Mouse (Mus musculus): ENCODE measurements around the gene Nosip.

Nosip gene

DNA sequence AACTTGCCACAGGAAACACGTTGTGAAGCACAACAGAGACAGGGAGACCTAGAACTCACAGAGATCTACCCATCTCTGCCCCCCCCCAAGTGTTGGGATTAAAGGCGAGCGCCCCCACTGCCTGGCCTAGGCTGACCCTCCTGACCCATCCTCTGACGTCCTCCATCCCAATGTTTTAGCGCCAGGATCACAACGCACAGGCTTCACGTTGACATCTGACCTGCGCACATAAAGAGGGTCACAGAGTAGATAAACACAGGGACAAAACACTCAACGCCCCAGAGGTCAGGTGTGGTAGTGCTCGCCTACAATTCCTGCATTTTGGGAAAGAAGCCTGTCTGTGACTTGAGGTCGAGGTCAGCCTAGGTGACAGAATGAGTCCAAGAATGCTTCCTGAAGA, 25.5 kb upstream of the Nosip start:
- no peak for DNase-seq (ENCODE audit: low spot score)

DNA sequence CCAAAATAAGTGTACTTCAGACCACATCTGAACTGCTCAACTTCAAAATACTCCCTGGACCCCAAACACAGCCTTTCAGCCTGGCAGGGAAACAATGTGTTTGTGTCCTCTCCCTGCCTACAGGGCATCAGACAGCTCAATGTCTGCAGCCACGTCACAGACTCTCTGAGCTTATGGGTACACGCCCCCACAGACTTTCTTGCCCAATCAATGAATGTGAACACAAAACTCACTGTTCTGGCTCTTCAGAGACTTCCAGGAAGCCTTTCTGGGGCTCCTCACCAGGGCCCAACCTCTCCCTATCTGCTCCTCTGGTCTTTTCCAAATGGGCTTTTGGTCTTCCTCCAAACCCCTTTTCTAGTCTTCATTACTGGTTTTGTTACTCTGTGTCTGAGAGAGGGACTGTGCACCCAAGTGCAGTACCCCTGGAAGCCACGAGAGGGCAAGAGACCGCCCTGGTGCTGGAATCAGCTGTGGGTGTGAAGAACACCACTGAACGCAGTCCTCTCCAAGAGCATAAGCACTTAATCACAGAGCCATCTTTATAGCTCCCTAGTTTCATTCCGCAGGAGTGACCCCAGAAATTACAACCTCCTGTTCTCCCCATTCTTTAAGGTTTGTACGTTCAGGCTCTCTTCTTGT, 24.4 kb upstream of the Nosip start:
- DNase-seq (ENCODE audit: low spot score) = peak; percentile 83

DNA sequence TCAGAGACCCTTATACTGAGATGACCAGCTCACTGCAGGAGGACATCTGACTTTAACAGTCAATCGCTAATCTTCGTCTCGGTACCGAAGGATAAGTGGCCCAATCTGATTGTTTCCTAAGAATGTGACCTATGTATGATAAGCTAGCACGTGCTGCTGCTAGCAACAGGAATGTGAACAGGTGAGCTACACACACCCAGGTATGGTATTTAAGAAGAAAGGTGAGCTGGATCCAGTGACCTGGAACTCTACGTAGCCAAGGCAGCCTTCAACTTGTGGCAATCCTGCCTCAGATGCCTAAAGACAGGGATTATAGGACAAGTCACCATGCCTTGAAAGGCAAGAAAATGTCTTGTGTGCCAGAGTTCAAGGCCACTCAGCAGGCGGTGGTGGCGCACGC, 23.8 kb upstream of the Nosip start:
- DNase-seq (ENCODE audit: low spot score) = no peak

DNA sequence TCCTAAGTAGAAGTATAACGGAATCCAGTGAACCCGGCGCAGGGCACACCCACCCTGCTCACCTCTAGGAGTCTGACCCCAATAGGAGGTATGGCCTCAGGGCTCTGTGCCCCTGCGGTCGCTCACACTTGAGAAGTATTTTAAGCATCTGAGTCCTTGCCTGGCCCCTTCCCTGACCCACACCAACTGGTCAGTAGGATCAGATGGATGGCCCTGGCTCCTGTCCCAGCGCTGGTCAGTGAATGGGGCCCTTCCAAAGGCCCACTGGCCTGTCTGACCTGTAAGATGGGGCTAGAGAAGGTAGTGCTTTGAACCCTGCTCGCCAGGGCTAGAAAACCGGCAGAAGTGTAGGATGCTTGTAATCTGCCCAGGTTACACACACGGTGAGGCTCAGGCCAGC, 21.4 kb upstream of the Nosip start:
- DNase-seq (ENCODE audit: low spot score) = no peak

DNA sequence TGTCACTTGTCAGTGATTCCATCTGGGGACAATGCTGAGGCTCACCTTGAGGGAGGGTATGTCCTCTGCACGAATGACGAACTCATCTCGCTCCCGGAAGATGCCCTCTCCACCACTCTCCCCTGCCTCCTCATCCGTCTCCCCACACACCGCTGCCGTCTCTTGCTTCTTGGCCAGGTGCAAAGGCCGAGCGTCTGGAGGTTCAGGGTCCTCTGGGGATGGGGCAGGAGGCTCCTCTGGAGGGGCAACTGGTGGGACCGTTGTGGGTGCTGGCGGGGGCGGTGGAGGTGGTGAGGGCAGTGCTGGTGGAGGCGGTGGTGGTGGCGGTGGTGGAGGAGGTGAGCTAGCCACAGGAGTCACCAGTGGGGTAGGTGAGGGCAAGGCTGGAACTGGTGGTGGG, 18.9 kb upstream of the Nosip start:
- DNase-seq (ENCODE audit: low spot score) = no peak

DNA sequence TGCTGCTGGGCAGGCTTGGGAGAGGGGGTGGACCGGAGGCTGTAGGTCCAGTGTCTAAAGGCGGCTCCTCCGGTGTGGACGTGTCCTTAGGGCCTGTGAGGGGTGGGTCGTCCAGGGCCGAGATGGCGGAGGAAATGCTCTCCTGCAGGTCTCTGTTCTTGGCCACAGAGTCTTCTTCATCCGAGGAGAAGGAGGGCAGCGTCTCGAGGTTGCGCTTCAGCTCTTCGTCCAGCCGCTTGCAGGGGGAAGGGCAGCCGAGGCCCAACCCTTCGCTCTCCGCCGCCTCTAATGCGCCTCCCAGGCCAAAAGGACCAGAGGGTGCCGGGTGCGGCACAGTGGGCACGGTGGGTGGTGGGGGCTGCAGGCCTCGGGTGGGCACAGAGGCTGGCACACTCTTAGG, 16.5 kb upstream of the Nosip start:
- no peak for DNase-seq (ENCODE audit: low spot score)

DNA sequence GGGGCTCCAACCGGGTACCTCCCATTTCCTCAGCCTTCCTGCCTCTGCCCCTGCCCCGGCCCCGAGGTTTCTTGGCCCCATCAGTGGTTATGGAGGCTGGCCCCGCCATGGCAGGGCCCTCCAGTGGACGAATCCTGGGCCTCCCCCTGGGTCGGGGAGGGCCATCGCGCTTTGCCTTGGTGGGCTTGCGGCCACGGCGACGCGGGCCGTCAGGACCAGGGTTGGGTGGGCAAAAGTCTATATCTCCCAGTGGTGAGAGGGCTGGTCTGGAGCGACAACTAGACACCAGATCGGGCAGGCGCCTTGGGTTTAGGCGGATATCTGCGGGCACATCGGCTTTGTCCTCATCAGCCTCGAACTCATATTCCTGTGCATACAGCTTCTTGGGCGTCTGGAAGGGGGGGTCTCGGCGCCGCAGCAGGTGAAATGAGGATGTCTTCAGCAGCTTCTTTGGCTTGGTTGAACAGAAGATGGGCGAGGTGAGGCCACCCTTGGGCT, 15.3 kb upstream of the Nosip start:
- DNase-seq (ENCODE audit: low spot score) = no peak

DNA sequence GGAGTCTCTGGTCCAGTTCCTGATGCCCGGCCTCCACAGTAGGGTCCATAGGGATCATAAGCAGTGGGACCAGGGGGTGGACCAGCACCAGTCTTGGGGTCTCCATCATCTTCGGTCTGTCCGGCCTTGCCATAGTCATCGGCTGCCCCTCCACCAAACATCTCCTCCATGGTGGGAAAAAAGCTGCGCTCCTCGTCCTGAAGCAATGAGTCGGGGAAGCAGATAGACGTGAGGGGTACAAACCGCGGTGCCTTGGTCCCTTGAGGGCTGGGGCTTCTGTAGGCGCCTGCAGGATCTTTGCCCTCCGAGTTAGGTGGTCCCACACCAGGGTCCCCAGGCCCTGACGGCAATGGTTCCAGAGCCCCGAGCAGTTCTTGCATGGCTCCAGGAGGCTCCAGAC, 14.7 kb upstream of the Nosip start:
- no peak for DNase-seq (ENCODE audit: low spot score)

DNA sequence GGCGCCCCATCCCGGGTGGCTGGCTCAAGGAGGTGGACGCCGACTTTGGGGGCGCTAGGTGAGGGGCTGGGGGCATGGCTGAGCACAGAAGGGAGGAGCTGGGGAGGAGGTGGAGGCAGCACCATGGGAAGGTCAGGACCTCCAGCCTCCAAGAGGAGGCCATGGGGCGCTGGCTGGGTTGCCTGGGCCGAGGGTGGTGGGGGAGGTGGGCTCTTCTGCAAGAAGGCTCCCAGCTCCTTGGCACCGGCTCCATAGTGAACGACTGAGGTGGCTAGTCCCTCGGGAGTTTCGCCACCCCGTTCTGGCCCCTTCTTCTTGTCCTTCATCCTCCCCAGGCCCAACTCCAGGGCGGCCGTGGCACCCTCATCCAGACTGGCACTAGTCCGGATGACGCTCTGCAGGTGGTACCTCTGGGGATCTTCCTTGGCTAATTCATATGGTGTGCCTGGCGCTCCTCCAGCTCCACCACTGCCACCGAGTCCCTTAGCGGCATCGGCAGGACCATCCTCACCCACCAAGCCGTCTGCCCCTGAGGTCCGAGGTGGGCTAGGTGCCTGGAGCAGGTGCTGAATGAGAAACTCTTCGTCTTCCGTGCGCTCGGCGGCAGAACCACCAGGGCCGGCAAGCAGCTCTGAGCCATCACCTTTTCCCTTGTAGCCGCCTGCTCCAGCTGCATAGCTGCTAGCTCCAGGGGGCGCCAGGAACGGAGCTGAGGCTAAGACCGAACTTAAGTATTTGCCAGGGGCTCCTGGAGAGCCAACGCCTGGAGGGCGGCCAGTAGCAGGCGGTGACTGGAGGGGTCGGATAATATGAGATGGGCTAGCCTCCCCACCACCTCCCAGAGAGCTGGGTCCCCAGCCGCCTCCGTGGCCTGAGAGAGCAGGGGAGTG, 14.0 kb upstream of the Nosip start:
- DNase-seq (ENCODE audit: low spot score) = no peak

DNA sequence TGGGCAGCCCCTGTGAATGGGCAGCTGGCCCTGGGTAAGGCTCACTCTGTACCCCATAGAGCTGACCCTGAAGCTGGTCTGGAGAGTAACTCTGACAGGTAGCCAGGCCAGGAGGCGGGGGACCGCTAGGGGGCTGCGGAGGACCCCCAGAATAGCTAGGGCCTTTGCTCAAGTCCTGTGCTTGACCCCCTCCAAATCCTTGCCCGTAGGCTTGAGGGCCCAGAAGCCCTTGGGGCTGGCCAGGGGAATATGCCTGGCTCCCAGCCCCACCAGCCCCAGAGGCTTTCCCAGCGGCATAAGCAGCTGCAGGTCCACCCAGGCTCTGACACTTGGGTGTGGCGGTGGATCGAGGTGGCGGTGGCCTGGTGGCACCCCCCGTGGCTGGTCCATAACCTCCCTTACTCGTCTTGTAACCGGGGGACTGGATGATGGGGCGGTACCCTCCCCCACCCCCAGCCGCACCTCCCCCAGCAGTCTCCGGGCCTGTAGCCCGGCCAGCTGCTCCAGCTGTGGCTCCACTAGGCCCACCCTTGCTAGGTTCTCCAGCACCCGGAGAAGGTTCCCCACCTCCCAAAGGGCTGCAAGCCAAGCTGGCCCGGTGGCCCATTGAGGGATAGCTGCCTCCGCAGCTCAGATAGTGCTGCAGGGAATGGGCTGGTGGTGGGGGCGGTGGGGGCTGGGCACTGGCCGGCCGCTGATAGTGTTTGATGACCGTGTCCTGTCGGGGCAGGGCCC, 13.1 kb upstream of the Nosip start:
- no peak for DNase-seq (ENCODE audit: low spot score)

DNA sequence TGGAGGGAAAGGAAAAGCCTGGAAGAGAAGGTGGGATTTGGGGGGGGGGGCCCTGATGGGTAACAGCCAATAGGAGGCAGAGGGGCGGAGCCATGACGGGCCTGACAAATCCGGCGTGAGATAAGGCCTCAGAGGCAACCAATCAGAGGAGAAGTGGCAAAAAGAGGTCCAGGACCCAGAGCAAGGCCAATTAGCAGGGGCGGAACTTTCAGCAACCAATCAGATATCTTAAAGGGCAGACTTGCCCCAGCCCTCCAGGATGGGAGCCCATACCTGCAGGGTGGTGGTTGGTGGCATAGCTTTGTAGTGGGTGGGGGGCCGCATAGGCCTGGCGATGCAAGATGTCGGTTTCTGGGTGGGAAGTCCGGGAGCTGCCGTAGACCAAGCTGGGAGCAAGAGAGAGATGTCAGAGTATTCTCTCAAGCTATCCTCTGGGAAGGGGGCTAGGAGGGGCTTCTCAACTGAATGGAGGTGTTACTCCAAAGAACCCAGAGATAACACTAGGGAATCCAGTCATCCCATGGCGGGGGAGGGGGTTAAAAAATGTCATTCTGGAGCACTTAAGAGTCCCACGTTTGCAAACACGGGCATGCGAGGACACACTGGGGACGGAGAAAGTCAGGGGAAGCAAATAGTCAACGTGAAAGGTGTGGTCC, 11.2 kb upstream of the Nosip start:
- peak; percentile 89 for DNase-seq (ENCODE audit: low spot score)

DNA sequence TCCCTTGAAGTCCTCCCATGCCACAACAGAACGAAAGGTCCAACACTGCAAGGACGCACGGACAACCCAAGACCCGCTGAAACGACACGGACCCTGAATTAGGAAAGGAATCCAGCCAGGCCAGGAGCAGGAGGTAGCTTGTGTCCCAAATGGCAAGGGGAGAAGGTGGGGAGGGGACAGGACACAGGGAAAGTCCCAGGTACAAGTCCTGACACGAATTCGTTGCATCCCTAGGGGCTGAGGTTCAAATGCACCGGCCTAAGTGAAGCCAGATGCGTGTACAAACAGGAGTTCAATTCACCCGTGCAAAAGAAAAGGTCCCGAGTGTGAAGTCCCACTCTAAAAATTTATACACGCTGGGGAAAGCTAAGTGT, 10.6 kb upstream of the Nosip start:
- no peak for DNase-seq (ENCODE audit: low spot score)

DNA sequence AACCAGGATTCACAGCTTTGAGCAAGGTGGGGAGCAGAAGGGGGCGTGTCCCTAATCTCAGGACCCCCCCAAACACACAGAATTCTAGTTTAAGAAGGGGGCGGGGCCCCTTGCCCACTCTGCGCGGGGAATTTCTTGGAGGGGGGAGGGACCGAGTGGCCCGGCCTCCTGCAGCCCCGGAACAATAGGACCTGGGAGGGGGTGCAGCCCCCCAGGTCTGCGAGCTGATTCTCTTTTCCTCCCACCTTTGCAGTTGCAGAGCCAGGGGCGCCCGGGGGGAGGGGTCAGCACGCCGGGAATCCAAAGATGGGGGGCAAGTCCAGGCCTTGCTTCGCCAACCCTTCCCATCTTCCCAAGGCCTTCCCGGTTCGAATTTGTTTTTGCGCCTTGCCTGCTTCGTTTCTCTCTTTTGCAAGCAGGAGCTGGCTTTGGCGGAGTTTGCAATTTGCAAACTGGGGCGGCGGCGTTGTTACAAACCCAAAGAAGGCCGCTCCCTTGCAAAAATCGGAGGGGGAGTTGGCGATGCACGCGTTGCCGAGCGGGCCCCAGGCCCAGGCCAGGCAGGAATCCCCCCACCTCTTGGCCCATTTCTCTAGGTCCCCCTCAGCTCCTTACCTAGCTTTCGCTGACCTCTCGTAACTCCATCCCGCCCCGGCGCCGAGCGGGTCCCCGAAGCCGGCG, 9.9 kb upstream of the Nosip start:
- DNase-seq (ENCODE audit: low spot score) = peak; percentile 76

DNA sequence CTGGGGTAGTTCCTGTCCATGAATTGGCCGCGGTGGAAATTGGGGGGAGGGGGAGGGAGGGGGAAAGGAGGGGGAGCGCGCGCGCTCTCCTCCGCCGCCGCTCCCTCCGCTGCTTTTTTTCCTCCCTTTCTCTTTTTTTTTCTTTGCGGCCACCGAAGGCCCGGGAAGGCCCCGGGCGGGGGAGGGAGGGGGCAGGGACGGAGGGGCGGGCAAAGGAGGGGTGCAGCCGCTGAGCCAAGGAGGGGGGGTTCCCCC, 9.4 kb upstream of the Nosip start, which contains the start of gene Prr12:
TSS of gene Prr12 (minus strand) at position 20 of the 255 bp plus-strand sequence.
- DNase-seq (ENCODE audit: low spot score) = no peak

DNA sequence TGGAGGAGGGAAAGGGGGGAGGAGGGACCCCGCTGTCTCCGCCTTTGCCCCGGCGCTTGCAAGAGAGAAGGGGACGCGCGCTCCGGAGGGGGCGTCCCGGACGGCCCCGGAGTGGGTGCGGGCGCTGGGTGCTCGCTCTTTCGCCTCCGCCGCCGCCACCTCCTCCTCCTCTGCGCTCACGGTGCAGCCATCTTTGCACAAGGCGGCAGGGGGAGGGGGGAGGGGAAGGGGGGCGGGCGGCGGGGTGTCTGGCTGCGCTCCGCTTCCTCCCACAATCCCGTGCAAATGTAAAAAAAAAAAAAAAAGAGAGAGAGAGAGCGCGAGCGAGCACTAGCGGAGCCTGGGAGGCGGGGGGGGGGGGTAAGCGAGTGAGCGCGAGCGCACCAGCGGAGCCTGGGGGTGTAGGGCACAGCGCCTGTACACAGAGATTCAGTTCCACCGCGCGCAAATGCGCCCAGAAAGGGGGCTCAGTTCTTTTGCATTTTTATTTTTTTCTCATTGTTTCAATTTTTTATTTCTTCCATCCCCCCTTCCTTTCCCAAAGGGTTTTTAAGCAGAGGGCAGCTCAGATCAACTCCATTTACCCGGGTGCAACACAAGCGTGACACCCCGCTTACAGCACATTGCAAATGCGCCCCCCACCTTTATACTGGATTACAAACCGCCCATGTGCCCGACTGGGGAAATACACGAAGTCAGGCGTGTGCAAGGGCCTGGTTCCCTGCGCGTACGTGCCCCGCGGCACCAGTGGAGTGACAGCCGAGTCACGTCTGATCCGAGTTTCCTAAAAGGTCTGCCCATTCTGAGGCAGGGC, 8.9 kb upstream of the Nosip start:
- peak; percentile 82 for DNase-seq (ENCODE audit: low spot score)

DNA sequence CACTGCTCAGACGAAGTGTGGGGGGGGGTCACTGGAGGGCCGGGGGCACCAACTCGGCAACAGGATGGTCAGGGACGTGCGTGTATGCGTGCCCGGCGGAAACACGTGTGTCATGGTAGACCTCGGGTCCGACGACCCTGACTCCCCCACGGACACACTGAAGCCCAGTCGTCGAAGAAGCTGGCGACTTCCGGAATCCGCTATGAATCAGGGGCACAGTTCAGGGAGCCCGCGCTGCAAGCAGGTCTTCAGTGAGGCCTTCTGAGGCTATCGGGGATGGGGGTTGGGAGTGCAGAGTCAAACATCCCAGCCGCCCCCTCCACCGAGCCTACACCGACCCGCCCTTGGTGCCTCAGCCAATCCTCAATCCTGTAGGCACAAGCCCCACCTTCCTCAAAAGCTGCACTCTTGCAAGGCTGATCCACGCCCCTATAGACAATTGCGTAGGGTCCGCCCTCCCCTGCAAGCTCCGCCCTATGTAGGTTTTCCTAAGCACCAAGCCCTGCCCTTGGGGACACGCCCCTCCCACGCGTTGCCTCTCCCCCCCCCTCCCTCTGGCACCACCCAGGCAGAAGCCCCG, 8.2 kb upstream of the Nosip start:
- DNase-seq (ENCODE audit: low spot score) = peak; percentile 93

DNA sequence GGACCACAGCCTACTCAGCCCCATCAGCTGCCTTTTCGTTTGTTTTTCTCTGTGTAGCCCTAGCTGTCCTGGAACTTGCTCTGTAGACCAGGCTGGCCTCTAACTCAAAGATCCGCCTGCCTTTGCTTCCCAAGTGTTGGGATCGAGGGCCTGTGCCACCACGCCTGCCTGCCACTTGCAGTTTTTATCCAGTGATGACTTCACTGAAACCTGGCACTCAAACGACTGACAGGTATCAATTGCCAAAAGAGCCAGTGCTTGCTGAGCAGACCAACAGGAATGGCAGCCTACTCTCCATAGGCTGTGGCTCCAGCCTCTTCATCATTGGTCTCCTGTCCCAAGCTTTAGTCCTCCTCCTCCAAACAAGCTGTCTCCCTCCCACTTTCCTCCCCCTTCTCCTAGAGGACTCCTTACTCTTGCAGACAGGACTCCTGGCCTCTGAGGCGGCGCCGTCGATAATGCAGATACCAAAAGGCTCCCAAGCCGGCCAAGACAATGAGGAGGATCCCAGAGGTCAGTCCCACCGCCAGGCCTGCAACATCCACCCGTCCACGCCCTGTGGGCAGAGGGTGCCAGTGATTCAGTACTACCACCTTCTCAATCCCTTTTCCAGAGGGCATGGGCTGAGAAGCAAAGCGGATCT, 5.8 kb upstream of the Nosip start:
- peak; percentile 66 for DNase-seq (ENCODE audit: low spot score)

DNA sequence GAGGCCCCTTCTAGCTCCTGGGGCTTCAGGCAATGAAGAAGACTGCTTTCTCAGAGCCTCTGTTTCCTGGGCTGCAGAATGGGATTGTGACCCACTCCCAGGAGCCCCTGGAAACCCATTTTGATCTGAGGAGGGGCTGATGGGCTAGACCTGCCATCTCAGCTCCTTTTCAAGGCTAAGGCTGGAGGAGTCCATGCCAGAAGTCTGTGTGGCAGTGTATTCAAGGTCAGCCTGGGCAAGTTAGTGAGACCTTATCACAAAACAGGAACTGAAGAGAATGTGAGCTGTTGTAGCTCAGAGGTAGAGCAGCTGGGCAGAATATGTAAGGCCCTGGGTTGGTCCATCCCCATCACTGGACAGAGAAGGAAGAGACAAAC, 5.3 kb upstream of the Nosip start:
- no peak for DNase-seq (ENCODE audit: low spot score)

DNA sequence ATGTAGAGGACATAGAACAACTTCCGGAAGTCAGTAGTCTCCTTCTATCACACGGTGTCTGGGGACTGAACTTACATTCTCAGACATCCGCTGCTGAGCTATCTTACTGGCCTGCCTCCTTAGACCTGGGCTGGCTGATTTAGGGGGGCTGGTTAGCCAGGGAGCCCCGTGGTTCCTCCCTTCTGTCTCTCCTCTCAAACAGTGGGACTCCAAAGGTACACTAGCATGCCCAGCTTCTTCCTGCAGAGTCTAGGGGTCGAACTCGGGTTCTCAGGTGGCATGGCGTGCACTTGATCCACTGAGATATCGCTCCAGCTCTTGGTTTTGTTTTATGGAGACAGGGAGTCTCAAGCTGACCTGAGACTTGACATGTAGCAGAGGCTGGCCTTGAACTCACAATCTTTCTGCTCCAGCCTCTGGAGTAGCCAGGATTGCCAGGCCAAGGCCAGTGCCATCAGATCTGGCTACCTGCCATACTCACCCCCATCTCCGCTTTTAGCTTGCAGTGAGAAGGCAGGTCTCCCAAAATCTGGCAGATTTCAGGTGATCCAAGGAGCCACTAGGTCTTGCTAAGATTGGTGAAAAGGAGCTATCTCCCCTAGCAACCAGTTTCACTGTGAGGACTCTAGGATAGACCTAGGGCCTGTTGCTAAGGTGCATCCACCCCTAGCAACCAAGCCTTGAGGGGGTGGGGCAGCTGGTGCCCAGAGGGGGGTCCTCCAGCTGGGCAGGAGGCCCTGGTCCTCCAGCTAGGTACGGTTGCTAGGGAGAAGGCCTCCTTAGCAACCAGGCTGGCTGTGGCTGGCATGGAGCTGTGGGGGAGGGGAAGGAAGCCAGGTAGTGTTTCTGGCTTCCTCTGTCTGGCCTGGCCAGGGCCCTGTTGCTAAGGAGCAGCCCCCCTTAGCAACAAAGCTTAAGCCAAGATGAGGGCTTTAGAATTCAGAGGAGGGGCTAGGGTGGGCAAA, 3.3 kb upstream of the Nosip start:
- no peak for DNase-seq (ENCODE audit: low spot score)
